Mouse (Mus musculus): ENCODE measurements around the gene Tgfb1i1.
A peak's percentile ranks its signal among the peaks of the same experiment; 100 is the strongest.

Tgfb1i1 gene

GRCm38 (mm10) chr7:128246496-128247391, at the start of gene Tgfb1i1:
Tgfb1i1 (plus strand) TSS chr7:128246812.
- DNase-seq (ENCODE audit: low spot score) = peak; percentile 66

GRCm38 (mm10) chr7:128201607-128202006, 45.0 kb upstream of the Tgfb1i1 start:
- no peak for DNase-seq (ENCODE audit: low spot score)

- DNase-seq (ENCODE audit: low spot score) = no peak
Measured at GRCm38 (mm10) chr7:128203071-128203470, 43.5 kb upstream of the Tgfb1i1 start.

- no peak for DNase-seq (ENCODE audit: low spot score)
Measured at GRCm38 (mm10) chr7:128204179-128204578, 42.4 kb upstream of the Tgfb1i1 start.

GRCm38 (mm10) chr7:128205695-128206094, 40.9 kb upstream of the Tgfb1i1 start:
- no peak for DNase-seq (ENCODE audit: low spot score)

GRCm38 (mm10) chr7:128206152-128206551, 40.5 kb upstream of the Tgfb1i1 start, which contains the start of gene Cox6a2:
Cox6a2 (minus strand) TSS chr7:128206387.
- no peak for DNase-seq (ENCODE audit: low spot score)

- DNase-seq (ENCODE audit: low spot score) = peak; percentile 88
Measured at GRCm38 (mm10) chr7:128208187-128208586, 38.4 kb upstream of the Tgfb1i1 start.

- no peak for DNase-seq (ENCODE audit: low spot score)
Measured at GRCm38 (mm10) chr7:128209826-128210225, 36.8 kb upstream of the Tgfb1i1 start.

GRCm38 (mm10) chr7:128219952-128220351, 26.7 kb upstream of the Tgfb1i1 start:
- DNase-seq (ENCODE audit: low spot score) = no peak

GRCm38 (mm10) chr7:128220936-128221335, 25.7 kb upstream of the Tgfb1i1 start:
- DNase-seq (ENCODE audit: low spot score) = no peak

GRCm38 (mm10) chr7:128231741-128232140, 14.9 kb upstream of the Tgfb1i1 start:
- DNase-seq (ENCODE audit: low spot score) = peak; percentile 34

GRCm38 (mm10) chr7:128234796-128235195, 11.8 kb upstream of the Tgfb1i1 start:
- DNase-seq (ENCODE audit: low spot score) = no peak

- no peak for DNase-seq (ENCODE audit: low spot score)
Measured at GRCm38 (mm10) chr7:128235481-128235880, 11.1 kb upstream of the Tgfb1i1 start.

GRCm38 (mm10) chr7:128236426-128236825, 10.2 kb upstream of the Tgfb1i1 start:
- no peak for DNase-seq (ENCODE audit: low spot score)

- DNase-seq (ENCODE audit: low spot score) = peak; percentile 86
Measured at GRCm38 (mm10) chr7:128236856-128237592, 9.6 kb upstream of the Tgfb1i1 start, which contains the start of gene Armc5. Armc5 (plus strand) TSS chr7:128237342.

GRCm38 (mm10) chr7:128237593-128237926, 9.1 kb upstream of the Tgfb1i1 start:
- DNase-seq (ENCODE audit: low spot score) = no peak

- DNase-seq (ENCODE audit: low spot score) = peak; percentile 100
Measured at GRCm38 (mm10) chr7:128237927-128238778, 8.5 kb upstream of the Tgfb1i1 start, which contains the start of gene 9130023H24Rik. 9130023H24Rik (minus strand) TSS chr7:128238031.

- peak; percentile 76 for DNase-seq (ENCODE audit: low spot score)
Measured at GRCm38 (mm10) chr7:128238991-128239390, 7.6 kb upstream of the Tgfb1i1 start.

- no peak for DNase-seq (ENCODE audit: low spot score)
Measured at GRCm38 (mm10) chr7:128240131-128240784, 6.4 kb upstream of the Tgfb1i1 start.

- no peak for DNase-seq (ENCODE audit: low spot score)
Measured at GRCm38 (mm10) chr7:128242331-128242730, 4.3 kb upstream of the Tgfb1i1 start.

GRCm38 (mm10) chr7:128243921-128244320, 2.7 kb upstream of the Tgfb1i1 start:
- peak; percentile 26 for DNase-seq (ENCODE audit: low spot score)
